In genomic region chr19:23037499-23037898, GRCm38 (mm10) we compare ENCODE assay signal across 20 mouse cellular contexts.
A peak's percentile ranks its signal among the peaks of the same experiment; 100 is the strongest.
DNase-seq lines count a peak whose midpoint lies in the region; ATAC-seq and TF ChIP-seq lines count a peak whose summit lies in the region.
"Had no signal": no experiment of that assay in that cellular context is flagged by ENCODE, and none has a peak within 500 bp of the region (broad histone marks: within the 10 kb centered on the region; RNA-seq: fewer than 3 reads in every experiment).

No protein-coding gene starts in this region.

- no peak for TF ChIP-seq EP300 in liver, postnatal 0 days (IDR thresholded peaks at IDR 0.05; ENCODE audit: low read depth)

- H3K9ac ChIP-seq in liver, postnatal 0 days (replicated peaks): no peak overlapping the region
- no peak overlapping the region for H3K9ac ChIP-seq in liver, embryonic 11.5 days (ENCODE audit: low read depth, low read length)
- H3K9ac ChIP-seq: embryonic facial prominence, embryonic 12.5 days; forebrain, embryonic 15.5 days; heart, embryonic 12.5 days; hindbrain, embryonic 15.5 days had no signal

- 76% methylated on average over 14 of the region's 14 CpGs for WGBS in liver, postnatal 0 days (ENCODE audit: insufficient replicate concordance)
- 80% methylated on average over 14 of the region's 14 CpGs for WGBS in liver, embryonic 11.5 days

- no peak overlapping the region for H3K4me3 ChIP-seq in liver, postnatal 0 days (ENCODE audit: low read depth, low read length)
- no peak overlapping the region for H3K4me3 ChIP-seq in liver, embryonic 11.5 days (ENCODE audit: low read depth, low read length)
- H3K4me3 ChIP-seq: embryonic facial prominence, embryonic 12.5 days; forebrain, embryonic 15.5 days; heart, embryonic 12.5 days; hindbrain, embryonic 15.5 days had no signal

- no peak for ATAC-seq in liver, postnatal 0 days
- ATAC-seq in liver, embryonic 11.5 days (replicated peaks; ENCODE audit: low FRiP score): no peak
- ATAC-seq in inflammation-experienced regulatory T-cells, adult 6 months: no peak
- ATAC-seq: Patski had no signal

- DNase-seq in heart, adult 11 months: peak; percentile 90
- DNase-seq in heart, adult 9 months (ENCODE audit: low spot score in 2 of 2): no peak
- DNase-seq in liver, postnatal 0 days: no peak
- no peak for DNase-seq in liver, embryonic 11.5 days (ENCODE audit: low spot score)
- peak; percentile 83 for DNase-seq in ES-CJ7 (ENCODE audit: low read depth, low spot score)
- no peak for DNase-seq in adrenal gland, adult 2 months
- DNase-seq: adrenal gland, postnatal 10 days; cerebellum, adult 11 months; cerebellum, adult 8-10 months; cerebellum, postnatal 25 days; gastrocnemius, postnatal 36 days; heart, adult 18-20 months; heart, postnatal 36 days had no signal

- 0 out of 2 replicates have a peak overlapping the region, but pooled peaks have one; percentile 44 for H3K27ac ChIP-seq in liver, postnatal 0 days (ENCODE audit: low read depth)
- no peak overlapping the region for H3K27ac ChIP-seq in liver, embryonic 11.5 days (ENCODE audit: low read depth, low read length)
- H3K27ac ChIP-seq: embryonic facial prominence, embryonic 12.5 days; forebrain, embryonic 15.5 days; hindbrain, embryonic 15.5 days had no signal

- peaks cover 18% of the 10 kb centered on the region for H3K4me1 ChIP-seq in liver, postnatal 0 days (ENCODE audit: insufficient read depth)
- H3K4me1 ChIP-seq in liver, embryonic 11.5 days (replicated peaks; ENCODE audit: control insufficient read depth, insufficient read depth, low read length): no peaks in the 10 kb centered on the region
- H3K4me1 ChIP-seq: embryonic facial prominence, embryonic 12.5 days; forebrain, embryonic 15.5 days; heart, embryonic 12.5 days had no signal

- no peaks in the 10 kb centered on the region for H3K9me3 ChIP-seq in liver, postnatal 0 days (ENCODE audit: low read length)
- no peaks in the 10 kb centered on the region for H3K9me3 ChIP-seq in liver, embryonic 11.5 days (ENCODE audit: control insufficient read depth, low read length)
- H3K9me3 ChIP-seq: embryonic facial prominence, embryonic 12.5 days; forebrain, embryonic 15.5 days; heart, embryonic 12.5 days; hindbrain, embryonic 15.5 days had no signal

- TF ChIP-seq CTCF in liver, postnatal 0 days (IDR thresholded peaks at IDR 0.05; ENCODE audit: low read depth): no peak

- H3K4me2 ChIP-seq in liver, postnatal 0 days (ENCODE audit: low read depth, low read length): no peak overlapping the region
- H3K4me2 ChIP-seq in liver, embryonic 11.5 days: no peak overlapping the region
- H3K4me2 ChIP-seq: embryonic facial prominence, embryonic 12.5 days; forebrain, embryonic 15.5 days; heart, embryonic 12.5 days; hindbrain, embryonic 15.5 days had no signal

- no peaks in the 10 kb centered on the region for H3K27me3 ChIP-seq in liver, postnatal 0 days (ENCODE audit: insufficient read depth, low read length)
- no peaks in the 10 kb centered on the region for H3K27me3 ChIP-seq in liver, embryonic 11.5 days (replicated peaks; ENCODE audit: control insufficient read depth, insufficient read depth, low read length)
- H3K27me3 ChIP-seq: CH12.LX; embryonic facial prominence, embryonic 12.5 days; forebrain, embryonic 15.5 days; heart, embryonic 12.5 days; hindbrain, embryonic 15.5 days; Patski had no signal

- no peaks in the 10 kb centered on the region for H3K36me3 ChIP-seq in liver, postnatal 0 days (replicated peaks; ENCODE audit: insufficient read depth, low read length)
- no peaks in the 10 kb centered on the region for H3K36me3 ChIP-seq in liver, embryonic 11.5 days (ENCODE audit: control insufficient read depth, insufficient read depth, low read length)
- H3K36me3 ChIP-seq: embryonic facial prominence, embryonic 12.5 days; forebrain, embryonic 15.5 days; heart, embryonic 12.5 days; hindbrain, embryonic 15.5 days had no signal

Comparison
In these comparisons a context has a peak if more than half of its experiments do, and no peak if none do; other contexts are left out.
1. DNase-seq: peak in heart, adult 11 months (single experiment) and ES-CJ7 (single experiment); none in heart, adult 9 months (0 of 2), liver, postnatal 0 days (single experiment), liver, embryonic 11.5 days (single experiment) and adrenal gland, adult 2 months (single experiment).